Mouse (Mus musculus) liver, embryonic 14.5 days (tissue): ENCODE measurements around the gene Ephb1.

ENCODE experiments used
- CTCF ChIP-seq: IDR thresholded peaks from 2 replicates; pipeline ENCODE4 v1.5.1; 2016; ENCODE audit warnings: antibody characterized with exemption, low read depth, control low read depth
- EP300 ChIP-seq: IDR thresholded peaks from 2 replicates; pipeline ENCODE4 v1.6.1; 2016; ENCODE audit warnings: antibody characterized with exemption, low read depth

- TF ChIP-seq EP300, result no peak
- TF ChIP-seq CTCF, result no peak
These were observed 111.2 kb downstream of the Ephb1 start for GRCm38 (mm10) chr9:102243296-102243695.
